Mouse (Mus musculus) hindbrain, embryonic 14.5 days (tissue): ENCODE results near the gene Tmem59l. TPM values are rescaled to one million over a fixed set of nuclear protein-coding genes. Genes with fewer than 3 reads are reported as not detected.

ENCODE experiments used
- ATAC-seq: fragments of 200-750 bp; cut with Nextera tagmentation; 2 replicates; pipeline ENCODE4 v1.8.0; 2017; ENCODE audit warnings: moderate number of reproducible peaks, mild to moderate bottlenecking, moderate TSS enrichment, moderate library complexity; ENCODE audit not compliant: low FRiP score
- DNase-seq: peaks from one replicate; pipeline ENCODE4 v3.0.0-alpha.2; 2015; ENCODE audit warnings: low spot score
- H3K27ac ChIP-seq: fragments of 300-500 bp; sonication (generic); 2 replicates; pipeline ENCODE4 v1.5.1; 2014; ENCODE audit warnings: mild to moderate bottlenecking, moderate library complexity
- H3K27me3 ChIP-seq: fragments of 300-500 bp; sonication (generic); 2 replicates; pipeline ENCODE4 v1.6.1; 2014; ENCODE audit warnings: mild to moderate bottlenecking, low read length, mixed read lengths; ENCODE audit not compliant: control insufficient read depth, insufficient read depth
- H3K36me3 ChIP-seq: fragments of 300-500 bp; sonication (generic); replicated peaks from 2 replicates; pipeline ENCODE4 v1.6.1; 2014; ENCODE audit not compliant: control insufficient read depth, insufficient read depth
- H3K4me1 ChIP-seq: fragments of 300-500 bp; sonication (generic); replicated peaks from 2 replicates; pipeline ENCODE4 v1.6.1; 2014; ENCODE audit warnings: antibody characterized with exemption, low read length, mixed read lengths; ENCODE audit not compliant: control insufficient read depth, insufficient read depth
- H3K4me2 ChIP-seq: fragments of 300-500 bp; sonication (generic); replicated peaks from 2 replicates; pipeline ENCODE4 v1.6.1; 2014; ENCODE audit warnings: mild to moderate bottlenecking, moderate library complexity
- H3K4me3 ChIP-seq: fragments of 300-500 bp; sonication (generic); replicated peaks from 2 replicates; pipeline ENCODE4 v1.5.1; 2014; ENCODE audit warnings: mild to moderate bottlenecking, low read length
- H3K9ac ChIP-seq: fragments of 300-500 bp; sonication (generic); 2 replicates; pipeline ENCODE4 v1.6.1; 2014
- H3K9me3 ChIP-seq: fragments of 300-500 bp; sonication (generic); 2 replicates; pipeline ENCODE4 v1.6.1; 2016; ENCODE audit warnings: low read length; ENCODE audit not compliant: control insufficient read depth
- WGBS: fragments of 180-500 bp; shearing (Covaris S2); extraction: QIAGEN DNeasy Blood & Tissue Kit; methylation state at CpG from one replicate; pipeline ENCODE4 v1.1.7; 2014; 5-methylcytosine and 5-hydroxymethylcytosine counted together
- polyA plus RNA-seq: library from polyadenylated mRNA; unstranded; fragments of >200 nt; fragmentation: Nextera tagmentation; extraction: Ambion mirVana; gene quantifications from 2 replicates; pipeline ENCODE4 v1.2.1, GENCODE M21; 2014

Tmem59l gene
- 143 and 149 TPM in 2 replicates for polyA plus RNA-seq

- WGBS, result 4% methylated on average over 33 of the region's 33 CpGs
- ATAC-seq, result peak; percentile 79
- DNase-seq, result peak; percentile 74
- no peaks in the 10 kb centered on the region for H3K9me3 ChIP-seq
- no peak within 1 kb of the TSS for H3K27ac ChIP-seq
- peaks cover 15% of the 10 kb centered on the region for H3K4me1 ChIP-seq
- H3K4me2 ChIP-seq, result peak within 1 kb of the TSS; percentile 69
- H3K4me3 ChIP-seq, result peak within 1 kb of the TSS; percentile 54
- H3K9ac ChIP-seq, result peak within 1 kb of the TSS; percentile 89
- peaks cover 16% of the 10 kb centered on the region for H3K36me3 ChIP-seq
- peaks cover 85% of the 10 kb centered on the region for H3K27me3 ChIP-seq
Measured at GRCm38 (mm10) chr8:70486941-70487520, at the start of gene Tmem59l. TSS of gene Tmem59l (minus strand) at chr8:70487358.

DNA sequence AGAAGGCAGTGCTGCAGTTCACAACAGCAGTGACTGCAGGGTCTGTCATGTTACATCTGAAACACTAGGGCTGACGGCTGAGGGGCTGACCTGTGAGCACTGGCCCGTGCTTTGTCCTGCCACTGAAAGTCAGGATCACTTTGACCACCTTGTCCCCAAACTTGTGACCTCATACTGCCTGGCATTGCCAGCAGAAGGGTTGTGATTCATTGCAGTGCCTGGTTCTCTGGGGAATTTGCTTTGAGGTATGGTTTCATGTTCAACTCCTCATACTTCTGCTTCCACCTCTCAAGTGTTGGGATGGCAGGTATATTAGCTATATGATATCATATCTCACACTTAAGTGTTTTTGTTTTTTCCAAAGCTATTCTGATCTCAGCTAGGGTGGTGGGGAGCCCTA lies 48.5 kb upstream of the Tmem59l start:
- Histone ChIP-seq H3K4me1 (peaks cover 7% of the 10 kb centered on the region), H3K9ac (no peak overlapping the region), H3K9me3 (no peaks in the 10 kb centered on the region), H3K27ac (no peak overlapping the region), H3K4me2 (no peak overlapping the region), H3K4me3 (no peak overlapping the region), H3K27me3 (no peaks in the 10 kb centered on the region), H3K36me3 (peaks cover 63% of the 10 kb centered on the region)
- DNase-seq (no peak), ATAC-seq (no peak)
- 89% methylated on average over 2 of the region's 2 CpGs for WGBS

GRCm38 (mm10) chr8:70535221-70535620 lies 48.1 kb upstream of the Tmem59l start:
- H3K9ac ChIP-seq, result no peak overlapping the region
- H3K27ac ChIP-seq, result no peak overlapping the region
- H3K4me1 ChIP-seq, result peaks cover 2% of the 10 kb centered on the region
- no peak overlapping the region for H3K4me2 ChIP-seq
- ATAC-seq (no peak), DNase-seq (no peak)
- H3K4me3 ChIP-seq, result no peak overlapping the region
- H3K36me3 ChIP-seq, result peaks cover 67% of the 10 kb centered on the region
- no peaks in the 10 kb centered on the region for H3K9me3 ChIP-seq
- no peaks in the 10 kb centered on the region for H3K27me3 ChIP-seq
- 95% methylated on average over 3 of the region's 3 CpGs for WGBS

- no peak overlapping the region for H3K27ac ChIP-seq
Measured at GRCm38 (mm10) chr8:70534281-70534680, 47.1 kb upstream of the Tmem59l start.

DNA sequence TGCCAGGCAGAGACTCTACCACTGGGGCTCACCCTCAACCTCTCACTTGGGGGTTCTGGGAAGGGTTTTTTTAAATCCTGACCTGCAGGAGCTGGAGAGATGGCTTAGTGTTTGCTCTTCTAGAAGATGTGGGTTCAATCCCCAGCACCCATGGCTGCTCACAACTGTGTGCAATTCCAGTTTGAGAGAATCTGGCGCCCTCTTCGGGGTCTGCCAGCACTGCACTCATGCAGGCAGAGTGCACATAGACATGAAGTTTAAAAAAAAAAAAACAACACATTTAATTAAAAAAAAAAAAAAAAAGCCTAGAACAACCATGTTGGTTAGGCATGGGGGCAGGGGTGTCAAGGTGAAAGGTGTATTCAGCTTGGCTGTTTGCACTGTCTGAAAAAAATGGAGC lies 43.2 kb upstream of the Tmem59l start:
- H3K27me3 ChIP-seq, result no peaks in the 10 kb centered on the region
- DNase-seq, result no peak
- no peak overlapping the region for H3K4me3 ChIP-seq
- H3K36me3 ChIP-seq, result peaks cover 54% of the 10 kb centered on the region
- H3K9me3 ChIP-seq, result no peaks in the 10 kb centered on the region
- H3K4me1 ChIP-seq, result peaks cover 22% of the 10 kb centered on the region
- no peak for ATAC-seq
- 89% methylated on average over 2 of the region's 2 CpGs for WGBS
- no peak overlapping the region for H3K9ac ChIP-seq
- H3K27ac ChIP-seq, result no peak overlapping the region
- H3K4me2 ChIP-seq, result no peak overlapping the region

More at GRCm38 (mm10) chr8:70534281-70534680, 47.1 kb upstream of the Tmem59l start:
- no peaks in the 10 kb centered on the region for H3K27me3 ChIP-seq
- no peak for ATAC-seq
- 95% methylated on average over 12 of the region's 12 CpGs for WGBS
- H3K4me1 ChIP-seq, result peaks cover 5% of the 10 kb centered on the region; the same call in 1 of the 2 replicates
- DNase-seq, result no peak
- no peaks in the 10 kb centered on the region for H3K9me3 ChIP-seq
- no peak overlapping the region for H3K4me2 ChIP-seq
- no peak overlapping the region for H3K9ac ChIP-seq
- peaks cover 72% of the 10 kb centered on the region for H3K36me3 ChIP-seq
- H3K4me3 ChIP-seq, result no peak overlapping the region

DNA sequence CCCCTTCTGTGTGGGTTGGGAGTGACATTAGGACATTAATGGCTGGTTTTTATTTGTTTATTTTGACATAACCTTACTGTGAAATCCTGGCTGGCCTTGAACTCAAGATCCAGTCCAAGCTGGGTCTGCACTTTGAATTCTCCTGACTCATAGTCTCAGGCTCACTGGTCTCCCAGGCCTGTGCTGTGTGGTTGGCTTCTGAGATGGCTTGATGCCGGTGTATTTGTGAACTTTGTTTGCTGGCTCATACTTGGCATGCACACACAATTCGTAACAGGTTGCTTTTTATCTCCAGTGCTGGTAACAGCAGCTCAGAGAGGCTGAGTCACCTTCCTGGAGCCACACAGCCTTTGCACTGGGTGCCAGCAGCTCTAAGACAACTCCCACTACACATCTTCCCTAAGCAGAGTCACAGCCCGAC lies 42.6 kb upstream of the Tmem59l start:
- no peak for ATAC-seq
- H3K27ac ChIP-seq, result no peak overlapping the region
- H3K9me3 ChIP-seq, result no peaks in the 10 kb centered on the region
- H3K27me3 ChIP-seq, result no peaks in the 10 kb centered on the region
- 97% methylated on average over 3 of the region's 3 CpGs for WGBS
- H3K4me3 ChIP-seq, result no peak overlapping the region
- no peak overlapping the region for H3K4me2 ChIP-seq
- H3K36me3 ChIP-seq, result peaks cover 49% of the 10 kb centered on the region
- no peak for DNase-seq
- H3K4me1 ChIP-seq, result peaks cover 22% of the 10 kb centered on the region
- no peak overlapping the region for H3K9ac ChIP-seq

GRCm38 (mm10) chr8:70529299-70529698 lies 42.1 kb upstream of the Tmem59l start:
- DNase-seq, result no peak
- ATAC-seq, result no peak
- Histone ChIP-seq H3K4me2 (no peak overlapping the region), H3K4me3 (no peak overlapping the region), H3K9me3 (no peaks in the 10 kb centered on the region), H3K4me1 (peaks cover 22% of the 10 kb centered on the region), H3K27ac (no peak overlapping the region), H3K9ac (no peak overlapping the region), H3K27me3 (no peaks in the 10 kb centered on the region), H3K36me3 (peaks cover 45% of the 10 kb centered on the region)
- WGBS, result 87% methylated on average over 5 of the region's 5 CpGs

- ATAC-seq, result no peak
- Histone ChIP-seq H3K27ac (peak overlapping the region; percentile 89), H3K4me2 (peak overlapping the region; percentile 70), H3K9me3 (no peaks in the 10 kb centered on the region), H3K4me3 (peak overlapping the region; percentile 88), H3K27me3 (no peaks in the 10 kb centered on the region), H3K36me3 (peaks cover 35% of the 10 kb centered on the region), H3K4me1 (peaks cover 27% of the 10 kb centered on the region), H3K9ac (peak overlapping the region; percentile 96)
- DNase-seq, result no peak
- WGBS, result 37% methylated on average over 13 of the region's 13 CpGs
Measured at GRCm38 (mm10) chr8:70528182-70528797, 41.1 kb upstream of the Tmem59l start.

GRCm38 (mm10) chr8:70527512-70528181 lies 40.5 kb upstream of the Tmem59l start, which contains the start of the genes Fkbp8 and Kxd1:
TSS of gene Fkbp8 (plus strand) at chr8:70527724.
TSS of gene Kxd1 (minus strand) at chr8:70527956.
- peak within 1 kb of the TSS; percentile 96 for H3K9ac ChIP-seq
- peak; percentile 94 for ATAC-seq
- peaks cover 28% of the 10 kb centered on the region for H3K4me1 ChIP-seq
- H3K27ac ChIP-seq, result peak within 1 kb of the TSS; percentile 89
- peaks cover 28% of the 10 kb centered on the region for H3K36me3 ChIP-seq
- H3K4me3 ChIP-seq, result peak within 1 kb of the TSS; percentile 88
- H3K4me2 ChIP-seq, result peak within 1 kb of the TSS; percentile 70
- WGBS, result under 1% methylated on average over 56 of the region's 61 CpGs
- H3K27me3 ChIP-seq, result no peaks in the 10 kb centered on the region
- DNase-seq, result peak; percentile 97
- H3K9me3 ChIP-seq, result no peaks in the 10 kb centered on the region
